Comparison of ENCODE assay signal across 26 mouse cellular contexts in the genomic region with DNA sequence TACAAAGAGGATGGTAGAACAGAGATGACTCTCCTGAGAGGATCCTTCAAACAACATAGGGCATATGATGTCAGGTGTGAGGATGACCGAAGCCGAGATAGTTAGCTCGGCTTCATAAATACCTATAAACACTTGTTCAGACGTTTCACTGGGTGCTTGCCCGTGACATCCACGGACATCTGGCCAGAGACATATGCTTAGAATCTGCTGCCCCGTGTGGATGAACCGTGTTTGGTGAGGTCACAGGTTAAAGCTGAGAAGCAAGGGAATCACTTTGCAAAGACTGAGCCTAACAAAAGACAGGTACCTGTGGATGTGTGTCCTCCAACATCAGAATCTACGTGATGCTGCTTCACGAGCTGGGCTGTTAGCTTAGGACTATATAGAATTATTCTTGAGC. TPM values are rescaled to one million over a fixed set of nuclear protein-coding genes. Genes with fewer than 3 reads are reported as not detected.
DNase-seq lines count a peak whose midpoint lies in the region; ATAC-seq and TF ChIP-seq lines count a peak whose summit lies in the region.
"Had no signal": no experiment of that assay in that cellular context is flagged by ENCODE, and none has a peak within 500 bp of the region (broad histone marks: within the 10 kb centered on the region; RNA-seq: fewer than 3 reads in every experiment).

No protein-coding gene starts in this region.

- no peak overlapping the region for H3ac ChIP-seq in myocyte (ENCODE audit: control insufficient read depth, insufficient read length)

- TF ChIP-seq CTCF in intestine, postnatal 0 days (IDR thresholded peaks at IDR 0.05; ENCODE audit: low read depth), result 0 out of 2 replicates have a peak, but pooled peaks have one; percentile 12

- no peak overlapping the region for H3K9ac ChIP-seq in intestine, postnatal 0 days (ENCODE audit: low read depth, low read length)
- no peak overlapping the region for H3K9ac ChIP-seq in intestine, embryonic 15.5 days
- no peak overlapping the region for H3K9ac ChIP-seq in embryonic facial prominence, embryonic 14.5 days (ENCODE audit: low read depth, low read length)
- H3K9ac ChIP-seq: forebrain, embryonic 13.5 days; heart, embryonic 12.5 days; hindbrain, embryonic 15.5 days; liver, embryonic 12.5 days; liver, postnatal 0 days; midbrain, embryonic 13.5 days had no signal

- WGBS in intestine, postnatal 0 days, result 88% methylated on average over 10 of the region's 10 CpGs
- 91% methylated on average over 10 of the region's 10 CpGs for WGBS in intestine, embryonic 15.5 days
- WGBS in embryonic facial prominence, embryonic 14.5 days, result 77% methylated on average over 10 of the region's 10 CpGs

- no peak overlapping the region for H3K27ac ChIP-seq in intestine, postnatal 0 days (ENCODE audit: low read depth, low read length)
- H3K27ac ChIP-seq in intestine, embryonic 15.5 days, result no peak overlapping the region
- peak overlapping the region; percentile 99; the same call in 1 of the 2 replicates for H3K27ac ChIP-seq in embryonic facial prominence, embryonic 14.5 days (replicated peaks; ENCODE audit: low read depth, low read length)
- H3K27ac ChIP-seq: forebrain, embryonic 13.5 days; heart, adult 2 months; hindbrain, embryonic 15.5 days; liver, embryonic 12.5 days; midbrain, embryonic 13.5 days had no signal

- no peaks in the 10 kb centered on the region for H3K27me3 ChIP-seq in intestine, postnatal 0 days (replicated peaks; ENCODE audit: control insufficient read depth, insufficient read depth, low read length)
- no peaks in the 10 kb centered on the region for H3K27me3 ChIP-seq in intestine, embryonic 15.5 days (replicated peaks)
- H3K27me3 ChIP-seq in embryonic facial prominence, embryonic 14.5 days (replicated peaks; ENCODE audit: control insufficient read depth, insufficient read depth, low read length), result no peaks in the 10 kb centered on the region
- no peaks in the 10 kb centered on the region for H3K27me3 ChIP-seq in myocyte (ENCODE audit: control insufficient read depth, insufficient read depth, insufficient read length)
- H3K27me3 ChIP-seq: CH12.LX; forebrain, embryonic 13.5 days; heart, embryonic 12.5 days; hindbrain, embryonic 15.5 days; liver, embryonic 12.5 days; midbrain, embryonic 13.5 days; Patski had no signal

- no peak overlapping the region for H3K4me2 ChIP-seq in intestine, postnatal 0 days (replicated peaks; ENCODE audit: low read depth)
- no peak overlapping the region for H3K4me2 ChIP-seq in intestine, embryonic 15.5 days (replicated peaks)
- peak overlapping the region; percentile 70; the same call in 1 of the 2 replicates for H3K4me2 ChIP-seq in embryonic facial prominence, embryonic 14.5 days (ENCODE audit: low read depth, low read length)
- peak overlapping the region; percentile 90 for H3K4me2 ChIP-seq in myocyte (ENCODE audit: low read depth)
- H3K4me2 ChIP-seq: forebrain, embryonic 13.5 days; heart, embryonic 12.5 days; liver, embryonic 12.5 days; midbrain, embryonic 13.5 days had no signal

- H3K9me3 ChIP-seq in intestine, postnatal 0 days (ENCODE audit: control insufficient read depth), result no peaks in the 10 kb centered on the region
- H3K9me3 ChIP-seq in intestine, embryonic 15.5 days, result no peaks in the 10 kb centered on the region
- no peaks in the 10 kb centered on the region for H3K9me3 ChIP-seq in embryonic facial prominence, embryonic 14.5 days (ENCODE audit: control insufficient read depth, low read length)
- H3K9me3 ChIP-seq: forebrain, embryonic 13.5 days; heart, embryonic 12.5 days; hindbrain, embryonic 15.5 days; liver, embryonic 12.5 days; megakaryocyte, embryonic 14.5 days; midbrain, embryonic 13.5 days had no signal

- no peaks in the 10 kb centered on the region for H3K4me1 ChIP-seq in intestine, postnatal 0 days (replicated peaks; ENCODE audit: control insufficient read depth, insufficient read depth, low read length)
- H3K4me1 ChIP-seq in intestine, embryonic 15.5 days (replicated peaks), result peaks cover 8% of the 10 kb centered on the region; the same call in 1 of the 2 replicates
- peaks cover 29% of the 10 kb centered on the region for H3K4me1 ChIP-seq in embryonic facial prominence, embryonic 14.5 days (ENCODE audit: control insufficient read depth, insufficient read depth, low read length)
- H3K4me1 ChIP-seq: forebrain, embryonic 13.5 days; hindbrain, embryonic 15.5 days; liver, embryonic 12.5 days; megakaryocyte, embryonic 14.5 days; midbrain, embryonic 13.5 days had no signal

- ATAC-seq in intestine, postnatal 0 days, result no peak
- ATAC-seq in intestine, embryonic 15.5 days, result no peak
- ATAC-seq in embryonic facial prominence, embryonic 14.5 days (ENCODE audit: low read depth), result no peak
- ATAC-seq: forebrain, embryonic 13.5 days; liver, embryonic 12.5 days; liver, postnatal 0 days; midbrain, embryonic 13.5 days had no signal

- no peak overlapping the region for H3K4me3 ChIP-seq in intestine, postnatal 0 days (ENCODE audit: low read depth, low read length)
- H3K4me3 ChIP-seq in intestine, embryonic 15.5 days (replicated peaks), result no peak overlapping the region
- H3K4me3 ChIP-seq in embryonic facial prominence, embryonic 14.5 days (ENCODE audit: low read depth, low read length), result no peak overlapping the region
- H3K4me3 ChIP-seq in myocyte, result peak overlapping the region; percentile 84
- H3K4me3 ChIP-seq: forebrain, embryonic 13.5 days; heart, adult 2 months; heart, embryonic 12.5 days; hindbrain, embryonic 15.5 days; liver, embryonic 12.5 days; megakaryocyte, embryonic 14.5 days; midbrain, embryonic 13.5 days had no signal

- H3K36me3 ChIP-seq in intestine, postnatal 0 days (ENCODE audit: control insufficient read depth, insufficient read depth), result no peaks in the 10 kb centered on the region
- no peaks in the 10 kb centered on the region for H3K36me3 ChIP-seq in intestine, embryonic 15.5 days
- H3K36me3 ChIP-seq in embryonic facial prominence, embryonic 14.5 days (ENCODE audit: control insufficient read depth, insufficient read depth, low read length), result no peaks in the 10 kb centered on the region
- no peaks in the 10 kb centered on the region for H3K36me3 ChIP-seq in myocyte (ENCODE audit: control insufficient read depth, insufficient read depth)
- H3K36me3 ChIP-seq: heart, embryonic 12.5 days; hindbrain, embryonic 15.5 days; liver, embryonic 12.5 days; midbrain, embryonic 13.5 days had no signal

- peak; percentile 52 for DNase-seq in NIH3T3 (ENCODE audit: low read depth)
- DNase-seq in embryonic facial prominence, embryonic 14.5 days (ENCODE audit: low spot score), result no peak
- no peak for DNase-seq in lung, postnatal 10 days
- no peak for DNase-seq in adrenal gland, postnatal 4 days (ENCODE audit: low spot score in 2 of 2)
- no peak for DNase-seq in adrenal gland, postnatal 25 days
- DNase-seq: B cell, adult 2 months; gastrocnemius, postnatal 36 days; heart, adult 2 months; kidney, adult 9 months; kidney, postnatal 14 days; layer of hippocampus, adult 9-11 months; liver, postnatal 0 days; lung, postnatal 4 days; thymus, postnatal 4 days had no signal

- H3K79me2 ChIP-seq in myocyte (ENCODE audit: control insufficient read depth, insufficient read depth), result peaks cover 30% of the 10 kb centered on the region

- no peak for TF ChIP-seq POLR2A in myocyte (IDR thresholded peaks at IDR 0.05; ENCODE audit: insufficient read length, low read depth)

TF ChIP-seq in myocyte, 11 proteins besides CTCF, POLR2A, EP300 and RAD21:
- TF ChIP-seq CEBPB (IDR thresholded peaks at IDR 0.05; ENCODE audit: insufficient read depth, poor library complexity, severe bottlenecking), result no peak
- TF ChIP-seq REST (IDR thresholded peaks at IDR 0.05; ENCODE audit: insufficient read depth, insufficient read length), result no peak
- TF ChIP-seq TCF3 (IDR thresholded peaks at IDR 0.05; ENCODE audit: insufficient read length, low read depth), result no peak
- no peak for TF ChIP-seq MAX (IDR thresholded peaks at IDR 0.05; ENCODE audit: low read depth)
- no peak for TF ChIP-seq SRF (IDR thresholded peaks at IDR 0.05; ENCODE audit: control insufficient read depth, insufficient read length, low read depth)
- TF ChIP-seq E2F4 (IDR thresholded peaks at IDR 0.05; ENCODE audit: insufficient read depth), result no peak
- no peak for TF ChIP-seq MYOD1 (IDR thresholded peaks at IDR 0.05; ENCODE audit: control insufficient read depth in 1 of 3, insufficient read length in 2 of 3, low read depth in 2 of 3)
- TF ChIP-seq TCF12 (IDR thresholded peaks at IDR 0.05; ENCODE audit: insufficient read depth, poor library complexity, severe bottlenecking), result no peak
- TF ChIP-seq MYOG (IDR thresholded peaks at IDR 0.05; ENCODE audit: control insufficient read depth in 1 of 3, insufficient read depth in 1 of 3, insufficient read length in 2 of 3, low read depth in 2 of 3), result no peak
- TF ChIP-seq USF1 (IDR thresholded peaks at IDR 0.05; ENCODE audit: low read depth), result no peak
- TF ChIP-seq POLR2AphosphoS2 (IDR thresholded peaks at IDR 0.05; ENCODE audit: insufficient read length, low read depth), result no peak
TF ChIP-seq in myocyte: peak in this region for 0.

RNA-seq across cellular contexts. Expression of gene Ddr2, which starts 1.7 kb away (rescaled TPM):
- 15.6 and 16.4 TPM in 2 replicates for polyA plus RNA-seq in intestine, postnatal 0 days (2015; fragmentation: Nextera tagmentation; extraction: Ambion mirVana)
- polyA plus RNA-seq in intestine, embryonic 15.5 days (2015; fragmentation: Nextera tagmentation; extraction: Ambion mirVana), result 36.2 and 38.6 TPM in 2 replicates
- polyA plus RNA-seq in embryonic facial prominence, embryonic 14.5 days (2014; fragmentation: Nextera tagmentation; extraction: Ambion mirVana), result 85.2 and 94.0 TPM in 2 replicates
- 33.8 TPM for polyA plus RNA-seq in myocyte (2012; fragmentation: generic; extraction: Trizol)
- total RNA-seq in adrenal gland, postnatal 4 days (2021), result 10 to 100 TPM; 25.5 to 26.4 TPM
- 11.0 and 13.2 TPM in 2 replicates for total RNA-seq in adrenal gland, postnatal 25 days (2021)
- total RNA-seq: hematopoietic stem cell, adult 5-6 weeks had no signal

Comparison
In these comparisons a context has a peak if more than half of its experiments do, and no peak if none do; other contexts are left out.
1. H3K4me2 ChIP-seq: peak in embryonic facial prominence, embryonic 14.5 days (single experiment) and myocyte (single experiment); none in intestine, postnatal 0 days (single experiment) and intestine, embryonic 15.5 days (single experiment).